23 mouse cellular contexts compared by ENCODE assay signal in genomic region chr9:102346801-102347200, GRCm38 (mm10). TPM values are rescaled to one million over a fixed set of nuclear protein-coding genes. Genes with fewer than 3 reads are reported as not detected.
DNase-seq lines count a peak whose midpoint lies in the region; ATAC-seq and TF ChIP-seq lines count a peak whose summit lies in the region.
"Had no signal": no experiment of that assay in that cellular context is flagged by ENCODE, and none has a peak within 500 bp of the region (broad histone marks: within the 10 kb centered on the region; RNA-seq: fewer than 3 reads in every experiment).

No protein-coding gene starts in this region.

- ATAC-seq in midbrain, embryonic 11.5 days (ENCODE audit: low FRiP score): no peak
- ATAC-seq in midbrain, embryonic 16.5 days: no peak
- ATAC-seq: activated CD4-positive, CD25-positive, alpha-beta regulatory T cell, adult 4 months; forebrain, embryonic 16.5 days had no signal

- DNase-seq in cerebellum, adult 9-11 months: peak; percentile 6
- DNase-seq in cerebellum, adult 2 months: no peak
- peak; percentile 61 for DNase-seq in heart, embryonic 10.5 days (ENCODE audit: low spot score)
- no peak for DNase-seq in heart, adult 18-20 months
- DNase-seq in midbrain, embryonic 11.5 days (ENCODE audit: low spot score, missing footprints): peak; percentile 19
- peak; percentile 25 for DNase-seq in limb, embryonic 10.5 days (ENCODE audit: low spot score)
- no peak for DNase-seq in spleen, postnatal 4 days (ENCODE audit: low spot score in 2 of 2)
- DNase-seq: adrenal gland, adult 8-10 months; adrenal gland, postnatal 25 days; cerebellum, adult 11-12 months; gastrocnemius, postnatal 10 days; gastrocnemius, postnatal 36 days had no signal

- no peak for TF ChIP-seq CTCF in cerebellum, adult 2 months (IDR thresholded peaks at IDR 0.05; ENCODE audit: borderline replicate concordance, insufficient read depth, low read depth, low read length)

- H3K4me3 ChIP-seq in cerebellum, adult 2 months (replicated peaks; ENCODE audit: insufficient read depth, low read depth, low read length): no peak overlapping the region
- no peak overlapping the region for H3K4me3 ChIP-seq in heart, embryonic 10.5 days
- no peak overlapping the region for H3K4me3 ChIP-seq in midbrain, embryonic 11.5 days (ENCODE audit: low read depth, low read length)
- H3K4me3 ChIP-seq in midbrain, embryonic 16.5 days (ENCODE audit: low read depth, low read length): no peak overlapping the region
- no peak overlapping the region for H3K4me3 ChIP-seq in limb, embryonic 10.5 days
- H3K4me3 ChIP-seq: embryonic facial prominence, embryonic 12.5 days; embryonic facial prominence, embryonic 15.5 days; forebrain, embryonic 12.5 days; hindbrain, embryonic 12.5 days; hindbrain, embryonic 15.5 days had no signal

- no peak overlapping the region for H3K4me2 ChIP-seq in midbrain, embryonic 11.5 days
- H3K4me2 ChIP-seq in midbrain, embryonic 16.5 days (ENCODE audit: low read length): no peak overlapping the region
- H3K4me2 ChIP-seq: embryonic facial prominence, embryonic 12.5 days; embryonic facial prominence, embryonic 15.5 days; forebrain, embryonic 12.5 days; hindbrain, embryonic 12.5 days; hindbrain, embryonic 15.5 days had no signal

- H3K9ac ChIP-seq in midbrain, embryonic 11.5 days (ENCODE audit: low read length): no peak overlapping the region
- H3K9ac ChIP-seq in midbrain, embryonic 16.5 days (ENCODE audit: low read depth, low read length): no peak overlapping the region
- H3K9ac ChIP-seq: embryonic facial prominence, embryonic 12.5 days; embryonic facial prominence, embryonic 15.5 days; forebrain, embryonic 12.5 days; hindbrain, embryonic 12.5 days; hindbrain, embryonic 15.5 days had no signal

- peaks cover 37% of the 10 kb centered on the region for H3K4me1 ChIP-seq in cerebellum, adult 2 months (ENCODE audit: control insufficient read depth, insufficient read depth, low read length)
- H3K4me1 ChIP-seq in heart, embryonic 10.5 days: peaks cover 4% of the 10 kb centered on the region; the same call in 1 of the 2 replicates
- peaks cover 9% of the 10 kb centered on the region for H3K4me1 ChIP-seq in midbrain, embryonic 11.5 days (ENCODE audit: control insufficient read depth, insufficient read depth, low read length)
- H3K4me1 ChIP-seq in midbrain, embryonic 16.5 days (ENCODE audit: control insufficient read depth, insufficient read depth, low read length): peaks cover 48% of the 10 kb centered on the region
- H3K4me1 ChIP-seq in limb, embryonic 10.5 days: no peaks in the 10 kb centered on the region
- H3K4me1 ChIP-seq: embryonic facial prominence, embryonic 12.5 days; embryonic facial prominence, embryonic 15.5 days had no signal

- no peak for TF ChIP-seq POLR2A in cerebellum, adult 2 months (IDR thresholded peaks at IDR 0.05; ENCODE audit: borderline replicate concordance, insufficient read depth, low read length)

- H3K9me3 ChIP-seq in heart, embryonic 10.5 days: no peaks in the 10 kb centered on the region
- no peaks in the 10 kb centered on the region for H3K9me3 ChIP-seq in midbrain, embryonic 11.5 days (ENCODE audit: control insufficient read depth, low read length)
- no peaks in the 10 kb centered on the region for H3K9me3 ChIP-seq in midbrain, embryonic 16.5 days (replicated peaks; ENCODE audit: control insufficient read depth, low read length, poor library complexity, severe bottlenecking)
- H3K9me3 ChIP-seq in limb, embryonic 10.5 days (replicated peaks): no peaks in the 10 kb centered on the region
- H3K9me3 ChIP-seq: embryonic facial prominence, embryonic 12.5 days; embryonic facial prominence, embryonic 15.5 days; forebrain, embryonic 12.5 days; hindbrain, embryonic 12.5 days; hindbrain, embryonic 15.5 days had no signal

- H3K36me3 ChIP-seq in heart, embryonic 10.5 days: no peaks in the 10 kb centered on the region
- H3K36me3 ChIP-seq in midbrain, embryonic 11.5 days (ENCODE audit: control insufficient read depth, insufficient read depth, low read length): no peaks in the 10 kb centered on the region
- no peaks in the 10 kb centered on the region for H3K36me3 ChIP-seq in midbrain, embryonic 16.5 days (ENCODE audit: control insufficient read depth, insufficient read depth, low read length)
- no peaks in the 10 kb centered on the region for H3K36me3 ChIP-seq in limb, embryonic 10.5 days
- H3K36me3 ChIP-seq: embryonic facial prominence, embryonic 12.5 days; embryonic facial prominence, embryonic 15.5 days; forebrain, embryonic 12.5 days; hindbrain, embryonic 12.5 days; hindbrain, embryonic 15.5 days had no signal

- H3K27ac ChIP-seq in cerebellum, adult 2 months (ENCODE audit: insufficient read depth, low read length): no peak overlapping the region
- H3K27ac ChIP-seq in heart, embryonic 10.5 days: no peak overlapping the region
- no peak overlapping the region for H3K27ac ChIP-seq in midbrain, embryonic 11.5 days (ENCODE audit: low read depth, low read length)
- no peak overlapping the region for H3K27ac ChIP-seq in midbrain, embryonic 16.5 days (ENCODE audit: low read length)
- H3K27ac ChIP-seq in limb, embryonic 10.5 days: no peak overlapping the region
- H3K27ac ChIP-seq: embryonic facial prominence, embryonic 12.5 days; embryonic facial prominence, embryonic 15.5 days; forebrain, embryonic 12.5 days; hindbrain, embryonic 12.5 days; hindbrain, embryonic 15.5 days had no signal

- no peaks in the 10 kb centered on the region for H3K27me3 ChIP-seq in cerebellum, adult 2 months (ENCODE audit: control insufficient read depth, insufficient read depth, low read length)
- H3K27me3 ChIP-seq in heart, embryonic 10.5 days (ENCODE audit: insufficient read depth, poor library complexity, severe bottlenecking): peaks cover 90% of the 10 kb centered on the region
- H3K27me3 ChIP-seq in midbrain, embryonic 11.5 days (ENCODE audit: control insufficient read depth, insufficient read depth, low read length): peaks cover 13% of the 10 kb centered on the region
- H3K27me3 ChIP-seq in midbrain, embryonic 16.5 days (ENCODE audit: control insufficient read depth, insufficient read depth, low read depth, low read length): no peaks in the 10 kb centered on the region
- H3K27me3 ChIP-seq in limb, embryonic 10.5 days (ENCODE audit: low read depth, poor library complexity, severe bottlenecking): peaks cover 60% of the 10 kb centered on the region
- H3K27me3 ChIP-seq: hindbrain, embryonic 15.5 days had no signal

- 91% methylated on average over 3 of the region's 3 CpGs for WGBS in cerebellum, adult 2 months
- 67% methylated on average over 3 of the region's 3 CpGs for WGBS in heart, embryonic 10.5 days
- WGBS in midbrain, embryonic 11.5 days: 92% methylated on average over 3 of the region's 3 CpGs
- WGBS in midbrain, embryonic 16.5 days: 96% methylated on average over 3 of the region's 3 CpGs
- WGBS in limb, embryonic 10.5 days: 93% methylated on average over 3 of the region's 3 CpGs

RNA-seq across cellular contexts. Expression of gene Ephb1, which starts 7.7 kb away (rescaled TPM):
- 37.5 and 48.1 TPM in 2 replicates for polyA plus RNA-seq in cerebellum, adult 2 months (2012; rRNA removed)
- polyA plus RNA-seq in heart, embryonic 10.5 days (2016; fragmentation: Nextera tagmentation; extraction: Ambion mirVana): 0.52 and 1.3 TPM in 2 replicates
- total RNA-seq in heart, adult 18-20 months (2021): 10 to 100 TPM; 20.6 to 22.5 TPM
- 17.8 and 18.8 TPM in 2 replicates for polyA plus RNA-seq in midbrain, embryonic 11.5 days (2014; fragmentation: Nextera tagmentation; extraction: Ambion mirVana)
- 68.5 and 80.1 TPM in 2 replicates for polyA plus RNA-seq in midbrain, embryonic 16.5 days (2015; fragmentation: Nextera tagmentation; extraction: Ambion mirVana)
- 1.1 and 1.2 TPM in 2 replicates for polyA plus RNA-seq in limb, embryonic 10.5 days (2016; fragmentation: Nextera tagmentation; extraction: Ambion mirVana)
- total RNA-seq: common myeloid progenitor, adult 5-6 weeks; granulocyte monocyte progenitor cell, adult 5-6 weeks; hematopoietic stem cell, adult 5-6 weeks had no signal
- polyA plus RNA-seq: activated CD4-positive, CD25-positive, alpha-beta regulatory T cell, adult 4 months had no signal

Comparison
In these comparisons a context has a peak if more than half of its experiments do, and no peak if none do; other contexts are left out.
1. DNase-seq: peak in cerebellum, adult 9-11 months (single experiment), heart, embryonic 10.5 days (single experiment), midbrain, embryonic 11.5 days (single experiment) and limb, embryonic 10.5 days (single experiment); none in cerebellum, adult 2 months (0 of 2), heart, adult 18-20 months (0 of 2) and spleen, postnatal 4 days (0 of 2).